Mouse (Mus musculus): ENCODE data around the gene Xrcc2. TPM values are rescaled to one million over a fixed set of nuclear protein-coding genes. Genes with fewer than 3 reads are reported as not detected.
A peak's percentile ranks its signal among the peaks of the same experiment; 100 is the strongest.

The Xrcc2 gene
- polyA plus RNA-seq, 1 experiment from 2014 or later, result 9.0 TPM

GRCm38 (mm10) chr5:25704702-25705566, 691 bp downstream of the Xrcc2 start:
- no peak for ATAC-seq (ENCODE audit: insufficient number of reproducible peaks, insufficient read depth, low FRiP score, low read depth)
- Histone ChIP-seq H3K4me2 (ENCODE audit: low read length) (peak overlapping the region; percentile 79), H3K9ac (ENCODE audit: low read length) (peak overlapping the region; percentile 89), H3K27ac (replicated peaks in 1 of 2; ENCODE audit: control insufficient read depth in 1 of 2, insufficient read depth in 1 of 2, low read depth in 2 of 2, low read length in 2 of 2) (peak overlapping the region; percentile 86 to 95), H3K36me3 (ENCODE audit: control insufficient read depth, insufficient read depth, low read length) (peaks cover 20% of the 10 kb centered on the region), H3K27me3 (ENCODE audit: control insufficient read depth, insufficient read depth, low read length) (no peaks in the 10 kb centered on the region), H3K9me3 (ENCODE audit: control insufficient read depth, low read length) (no peaks in the 10 kb centered on the region), H3K4me3 (ENCODE audit: control insufficient read depth in 1 of 2, insufficient read depth in 1 of 2, low read depth in 1 of 2, low read length in 2 of 2) (peak overlapping the region; percentile 85 to 97), H3K4me1 (ENCODE audit: control insufficient read depth in 2 of 2, insufficient read depth in 2 of 2, low read length in 2 of 2) (peaks cover 7 to 13% of the 10 kb centered on the region in 2 experiments)
- WGBS, result 19% methylated on average over 19 of the region's 19 CpGs

GRCm38 (mm10) chr5:25697941-25698340, 7.7 kb downstream of the Xrcc2 start:
- Histone ChIP-seq H3K9ac (ENCODE audit: low read length) (no peak overlapping the region), H3K4me3 (ENCODE audit: control insufficient read depth in 1 of 2, insufficient read depth in 1 of 2, low read depth in 1 of 2, low read length in 2 of 2) (no peak overlapping the region), H3K27ac (replicated peaks in 1 of 2; ENCODE audit: control insufficient read depth in 1 of 2, insufficient read depth in 1 of 2, low read depth in 2 of 2, low read length in 2 of 2) (no peak overlapping the region), H3K9me3 (ENCODE audit: control insufficient read depth, low read length) (no peaks in the 10 kb centered on the region), H3K4me1 (ENCODE audit: control insufficient read depth in 2 of 2, insufficient read depth in 2 of 2, low read length in 2 of 2) (no peaks in the 10 kb centered on the region; a peak in 1 of 4 replicates), H3K36me3 (ENCODE audit: control insufficient read depth, insufficient read depth, low read length) (peaks cover 42% of the 10 kb centered on the region), H3K4me2 (ENCODE audit: low read length) (no peak overlapping the region), H3K27me3 (ENCODE audit: control insufficient read depth, insufficient read depth, low read length) (no peaks in the 10 kb centered on the region)
- 85% methylated on average over 7 of the region's 7 CpGs for WGBS
- ATAC-seq (ENCODE audit: insufficient number of reproducible peaks, insufficient read depth, low FRiP score, low read depth), result no peak

GRCm38 (mm10) chr5:25696256-25696655, 9.4 kb downstream of the Xrcc2 start:
- Histone ChIP-seq H3K27ac (replicated peaks in 1 of 2; ENCODE audit: control insufficient read depth in 1 of 2, insufficient read depth in 1 of 2, low read depth in 2 of 2, low read length in 2 of 2) (no peak overlapping the region), H3K4me3 (ENCODE audit: control insufficient read depth in 1 of 2, insufficient read depth in 1 of 2, low read depth in 1 of 2, low read length in 2 of 2) (no peak overlapping the region), H3K4me1 (ENCODE audit: control insufficient read depth in 2 of 2, insufficient read depth in 2 of 2, low read length in 2 of 2) (no peaks in the 10 kb centered on the region; a peak in 1 of 4 replicates), H3K9me3 (ENCODE audit: control insufficient read depth, low read length) (no peaks in the 10 kb centered on the region), H3K27me3 (ENCODE audit: control insufficient read depth, insufficient read depth, low read length) (no peaks in the 10 kb centered on the region), H3K9ac (ENCODE audit: low read length) (no peak overlapping the region), H3K36me3 (ENCODE audit: control insufficient read depth, insufficient read depth, low read length) (peaks cover 43% of the 10 kb centered on the region), H3K4me2 (ENCODE audit: low read length) (no peak overlapping the region)
- 86% methylated on average over 7 of the region's 7 CpGs for WGBS
- ATAC-seq (ENCODE audit: insufficient number of reproducible peaks, insufficient read depth, low FRiP score, low read depth), result no peak

GRCm38 (mm10) chr5:25695786-25696185, 9.8 kb downstream of the Xrcc2 start:
- H3K27me3 ChIP-seq (ENCODE audit: control insufficient read depth, insufficient read depth, low read length), result no peaks in the 10 kb centered on the region
- H3K4me3 ChIP-seq (ENCODE audit: control insufficient read depth in 1 of 2, insufficient read depth in 1 of 2, low read depth in 1 of 2, low read length in 2 of 2), result no peak overlapping the region
- 57% methylated on average over 6 of the region's 6 CpGs for WGBS
- no peaks in the 10 kb centered on the region; a peak in 1 of 4 replicates for H3K4me1 ChIP-seq (ENCODE audit: control insufficient read depth in 2 of 2, insufficient read depth in 2 of 2, low read length in 2 of 2)
- H3K4me2 ChIP-seq (ENCODE audit: low read length), result no peak overlapping the region
- no peak overlapping the region for H3K9ac ChIP-seq (ENCODE audit: low read length)
- peaks cover 48% of the 10 kb centered on the region for H3K36me3 ChIP-seq (ENCODE audit: control insufficient read depth, insufficient read depth, low read length)
- no peak overlapping the region for H3K27ac ChIP-seq (replicated peaks in 1 of 2; ENCODE audit: control insufficient read depth in 1 of 2, insufficient read depth in 1 of 2, low read depth in 2 of 2, low read length in 2 of 2)
- no peaks in the 10 kb centered on the region for H3K9me3 ChIP-seq (ENCODE audit: control insufficient read depth, low read length)
- no peak for ATAC-seq (ENCODE audit: insufficient number of reproducible peaks, insufficient read depth, low FRiP score, low read depth)

- no peaks in the 10 kb centered on the region for H3K36me3 ChIP-seq (ENCODE audit: control insufficient read depth, insufficient read depth, low read length)
- H3K4me2 ChIP-seq (ENCODE audit: low read length), result no peak overlapping the region
- no peak overlapping the region for H3K4me3 ChIP-seq (ENCODE audit: control insufficient read depth in 1 of 2, insufficient read depth in 1 of 2, low read depth in 1 of 2, low read length in 2 of 2)
- H3K9ac ChIP-seq (ENCODE audit: low read length), result no peak overlapping the region
- H3K27me3 ChIP-seq (ENCODE audit: control insufficient read depth, insufficient read depth, low read length), result no peaks in the 10 kb centered on the region
- no peak overlapping the region for H3K27ac ChIP-seq (replicated peaks in 1 of 2; ENCODE audit: control insufficient read depth in 1 of 2, insufficient read depth in 1 of 2, low read depth in 2 of 2, low read length in 2 of 2)
- ATAC-seq (ENCODE audit: insufficient number of reproducible peaks, insufficient read depth, low FRiP score, low read depth), result no peak
- H3K9me3 ChIP-seq (ENCODE audit: control insufficient read depth, low read length), result 0 out of 2 replicates have a peak, but pooled peaks cover 2% of the 10 kb centered on the region
- H3K4me1 ChIP-seq (ENCODE audit: control insufficient read depth in 2 of 2, insufficient read depth in 2 of 2, low read length in 2 of 2), result no peaks in the 10 kb centered on the region
- 90% methylated on average over 31 of the region's 31 CpGs for WGBS
Observed at GRCm38 (mm10) chr5:25671696-25672520, 33.7 kb downstream of the Xrcc2 start.

- Histone ChIP-seq H3K4me1 (ENCODE audit: control insufficient read depth in 2 of 2, insufficient read depth in 2 of 2, low read length in 2 of 2) (peaks cover 0 to 2% of the 10 kb centered on the region in 2 experiments; a peak in 2 of 4 replicates), H3K27me3 (ENCODE audit: control insufficient read depth, insufficient read depth, low read length) (no peaks in the 10 kb centered on the region), H3K9me3 (ENCODE audit: control insufficient read depth, low read length) (0 out of 2 replicates have a peak, but pooled peaks cover 2% of the 10 kb centered on the region), H3K4me3 (ENCODE audit: control insufficient read depth in 1 of 2, insufficient read depth in 1 of 2, low read depth in 1 of 2, low read length in 2 of 2) (no peak overlapping the region), H3K27ac (replicated peaks in 1 of 2; ENCODE audit: control insufficient read depth in 1 of 2, insufficient read depth in 1 of 2, low read depth in 2 of 2, low read length in 2 of 2) (no peak overlapping the region), H3K36me3 (ENCODE audit: control insufficient read depth, insufficient read depth, low read length) (no peaks in the 10 kb centered on the region), H3K4me2 (ENCODE audit: low read length) (no peak overlapping the region), H3K9ac (ENCODE audit: low read length) (no peak overlapping the region)
- WGBS, result 72% methylated on average over 3 of the region's 3 CpGs
- no peak for ATAC-seq (ENCODE audit: insufficient number of reproducible peaks, insufficient read depth, low FRiP score, low read depth)
Observed at GRCm38 (mm10) chr5:25671051-25671450, 34.6 kb downstream of the Xrcc2 start.

GRCm38 (mm10) chr5:25668306-25668705, 37.3 kb downstream of the Xrcc2 start:
- Histone ChIP-seq H3K27me3 (ENCODE audit: control insufficient read depth, insufficient read depth, low read length) (no peaks in the 10 kb centered on the region), H3K36me3 (ENCODE audit: control insufficient read depth, insufficient read depth, low read length) (no peaks in the 10 kb centered on the region), H3K4me2 (ENCODE audit: low read length) (no peak overlapping the region), H3K9me3 (ENCODE audit: control insufficient read depth, low read length) (0 out of 2 replicates have a peak, but pooled peaks cover 2% of the 10 kb centered on the region), H3K9ac (ENCODE audit: low read length) (no peak overlapping the region), H3K4me3 (ENCODE audit: control insufficient read depth in 1 of 2, insufficient read depth in 1 of 2, low read depth in 1 of 2, low read length in 2 of 2) (no peak overlapping the region), H3K27ac (replicated peaks in 1 of 2; ENCODE audit: control insufficient read depth in 1 of 2, insufficient read depth in 1 of 2, low read depth in 2 of 2, low read length in 2 of 2) (no peak overlapping the region), H3K4me1 (ENCODE audit: control insufficient read depth in 2 of 2, insufficient read depth in 2 of 2, low read length in 2 of 2) (peaks cover 0 to 2% of the 10 kb centered on the region in 2 experiments; a peak in 2 of 4 replicates)
- 90% methylated on average over 9 of the region's 9 CpGs for WGBS
- ATAC-seq (ENCODE audit: insufficient number of reproducible peaks, insufficient read depth, low FRiP score, low read depth), result no peak
